Mouse (Mus musculus) fat pad, adult 2 months (tissue): ENCODE data around the gene Ncr1.
"Not testable (repeated sequence)": the region's sequence is repeated elsewhere in the genome, so short reads cannot be mapped to it uniquely, and the experiment has no call there.

Source experiments
- DNase-seq: peaks from one replicate; pipeline ENCODE4 v3.0.0-alpha.2; 2011; ENCODE audit warnings: low read depth, low spot score; ENCODE audit errors: extremely low read depth

Gene Ncr1

DNA sequence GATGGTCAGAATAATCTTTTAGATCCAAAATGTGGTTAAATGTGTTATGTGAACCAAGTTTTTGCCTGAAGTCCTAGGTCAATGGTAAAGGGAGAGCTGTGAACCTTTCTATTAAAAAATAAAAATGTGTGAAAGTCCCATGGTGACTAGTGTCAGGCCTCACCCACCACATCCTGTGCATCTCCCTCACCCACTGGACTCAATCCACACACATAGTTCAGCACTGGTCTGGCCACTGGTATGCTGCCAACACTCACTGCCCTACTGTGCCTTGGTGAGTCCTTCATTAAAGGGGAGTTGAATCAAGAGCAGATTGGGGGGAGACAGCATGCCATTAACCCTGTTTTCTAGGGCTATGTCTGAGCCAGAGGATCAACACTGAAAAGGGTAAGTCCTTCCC is at the start of gene Ncr1:
TSS of gene Ncr1 (plus strand) at position 216 of the 400 bp plus-strand sequence.
- DNase-seq: no peak

- DNase-seq: no peak
These were observed 44.9 kb upstream of the Ncr1 start for GRCm38 (mm10) chr7:4292638-4293037.

DNA sequence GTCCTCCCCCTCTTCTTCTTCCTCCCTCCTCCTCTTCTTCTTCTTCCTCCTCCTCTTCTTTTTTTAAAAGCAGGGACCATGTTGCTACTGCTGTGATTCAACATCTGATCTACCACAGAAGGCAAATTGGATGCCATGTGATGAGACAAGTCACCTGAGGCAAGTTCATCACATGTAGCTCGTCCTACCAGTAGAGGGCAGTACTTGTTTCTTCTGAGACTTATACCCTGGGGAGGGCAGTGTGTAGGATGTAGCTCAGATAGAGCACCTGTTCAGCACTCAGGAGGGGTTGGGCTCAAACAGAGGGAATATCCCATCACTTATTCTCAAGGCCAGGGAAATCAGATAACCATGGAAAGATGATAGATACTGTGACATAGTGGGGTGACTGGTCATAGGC is 40.3 kb upstream of the Ncr1 start:
- DNase-seq: no peak

DNA sequence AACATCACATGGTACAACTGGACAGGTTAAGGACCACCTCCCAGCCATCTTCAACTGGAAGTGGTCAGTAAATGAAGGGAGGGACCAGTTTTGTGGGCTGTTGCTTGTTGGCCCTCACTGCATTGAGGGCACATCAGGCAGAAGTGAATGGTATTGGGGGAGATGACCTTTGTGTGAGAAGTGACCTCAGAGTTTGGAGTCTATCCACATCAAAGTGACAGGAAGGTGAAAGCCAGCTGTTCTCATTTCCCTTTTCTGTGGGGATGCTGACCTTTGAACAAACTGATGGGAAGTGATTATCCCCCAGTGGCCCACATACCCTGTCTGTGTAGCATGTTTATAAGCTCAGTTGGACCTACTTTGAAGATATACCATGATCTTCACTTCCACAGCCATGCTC is 37.4 kb upstream of the Ncr1 start:
- no peak for DNase-seq

DNA sequence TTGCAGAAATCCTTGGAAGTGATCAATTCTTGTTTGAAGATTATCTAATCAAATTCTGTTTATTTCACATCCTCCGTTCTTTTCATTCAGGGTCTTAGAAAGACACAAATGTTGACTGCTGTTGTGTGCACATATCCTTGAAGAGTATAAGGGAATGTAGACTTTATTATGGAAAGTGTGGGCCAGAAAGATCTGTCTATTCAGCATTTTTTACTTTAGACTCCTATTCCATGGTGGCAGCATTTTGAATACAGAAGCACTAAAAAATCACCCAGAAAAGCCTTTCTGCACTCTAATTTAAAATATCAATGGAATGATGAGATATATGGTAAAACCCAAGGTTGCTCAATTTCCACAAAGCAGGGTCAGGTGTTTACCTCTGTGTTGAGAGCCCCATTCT is 34.1 kb upstream of the Ncr1 start:
- DNase-seq: no peak

GRCm38 (mm10) chr7:4313109-4313508 is 24.4 kb upstream of the Ncr1 start:
- DNase-seq: not testable (repeated sequence)

DNA sequence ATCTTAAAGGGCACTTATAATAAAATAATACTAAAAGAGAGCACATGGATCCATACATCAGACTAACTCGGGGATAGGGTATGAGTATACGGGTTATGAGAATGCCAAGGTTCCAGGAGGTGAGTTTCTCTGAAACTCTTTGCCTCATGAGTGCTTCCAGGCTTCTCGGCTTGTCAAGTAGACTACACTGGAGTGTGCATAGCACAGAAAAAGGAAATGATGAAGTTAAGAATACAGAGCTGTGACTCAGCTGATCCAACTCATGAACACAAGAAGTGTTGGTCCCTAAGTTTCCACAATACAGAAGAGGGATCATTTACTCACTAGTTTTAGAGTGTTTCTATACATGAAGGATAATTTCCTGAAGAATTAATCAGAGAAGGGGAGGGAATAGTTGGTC is 24.0 kb upstream of the Ncr1 start:
- DNase-seq: not testable (repeated sequence)

DNA sequence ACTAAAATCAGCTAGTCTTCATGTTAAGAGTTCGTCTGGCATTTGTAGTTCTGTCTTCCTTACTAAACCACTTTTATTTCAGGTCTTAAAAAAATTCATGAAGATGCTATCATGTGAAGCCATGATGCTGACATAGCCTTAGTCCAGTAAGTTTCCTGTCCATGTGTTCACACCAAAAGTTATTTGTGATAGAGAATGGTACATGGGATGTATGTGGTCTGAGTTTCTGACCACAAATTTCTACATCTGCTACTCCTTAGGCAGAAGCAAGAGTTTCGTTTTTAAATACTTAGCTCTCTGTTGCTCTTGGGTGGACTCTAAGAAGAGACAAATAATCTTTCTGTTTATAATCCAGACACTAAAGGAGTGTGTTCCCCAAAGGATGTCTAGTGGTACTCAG is 14.2 kb upstream of the Ncr1 start:
- DNase-seq: no peak

GRCm38 (mm10) chr7:4373521-4373920 is 36.0 kb downstream of the Ncr1 start:
- no peak for DNase-seq
